In the genomic region with DNA sequence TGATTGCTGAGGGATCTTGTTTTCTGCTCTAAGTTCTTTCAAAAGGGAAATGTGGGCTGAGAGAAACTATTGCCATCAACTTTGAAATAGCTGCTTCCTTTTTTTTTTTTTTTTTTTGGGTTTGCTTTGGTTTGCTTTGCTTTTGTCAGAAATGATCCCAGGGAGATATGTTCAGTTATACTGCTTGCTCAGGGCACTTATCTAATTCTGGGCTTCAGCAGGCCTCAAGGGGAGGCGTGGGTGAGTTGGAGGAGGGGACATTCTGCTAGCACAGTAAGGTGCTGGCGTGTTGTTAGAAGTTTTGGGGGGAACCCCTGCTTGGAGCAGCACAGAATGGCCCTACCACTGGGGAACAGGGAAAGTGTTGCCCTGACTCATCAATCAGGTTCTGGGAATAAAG, we compare ENCODE assay signal across 24 mouse cellular contexts.
A peak's percentile ranks its signal among the peaks of the same experiment; 100 is the strongest.
DNase-seq lines count a peak whose midpoint lies in the region; ATAC-seq and TF ChIP-seq lines count a peak whose summit lies in the region.
"Had no signal": no experiment of that assay in that cellular context is flagged by ENCODE, and none has a peak within 500 bp of the region (broad histone marks: within the 10 kb centered on the region; RNA-seq: fewer than 3 reads in every experiment).

No protein-coding gene starts in this region.

- H3K36me3 ChIP-seq in heart, embryonic 15.5 days: no peaks in the 10 kb centered on the region
- H3K36me3 ChIP-seq in MEL (ENCODE audit: control insufficient read depth in 1 of 2, insufficient read depth in 2 of 2, low read length in 2 of 2): no peaks in the 10 kb centered on the region; a peak in 1 of 4 replicates
- no peaks in the 10 kb centered on the region for H3K36me3 ChIP-seq in splenic B cell, adult 2 months (ENCODE audit: control insufficient read depth, insufficient read depth, low read length, poor library complexity, severe bottlenecking)
- H3K36me3 ChIP-seq: embryonic facial prominence, embryonic 13.5 days; forebrain, embryonic 15.5 days; hindbrain, embryonic 13.5 days; limb, embryonic 15.5 days had no signal

- intact Hi-C loops in heart, postnatal 10 days (cut with DNase I): no loop called here

- TF ChIP-seq EP300 in MEL (IDR thresholded peaks at IDR 0.05; ENCODE audit: low read depth in 1 of 2, low read length in 2 of 2): no peak

- WGBS in heart, embryonic 15.5 days: 24% methylated on average over 2 of the region's 2 CpGs

- peaks cover 21% of the 10 kb centered on the region for H3K4me1 ChIP-seq in heart, embryonic 15.5 days (replicated peaks)
- no peaks in the 10 kb centered on the region; a peak in 1 of 4 replicates for H3K4me1 ChIP-seq in MEL (ENCODE audit: control insufficient read depth in 1 of 2, insufficient read depth in 2 of 2, low read length in 2 of 2)
- H3K4me1 ChIP-seq in brown adipose tissue, adult 24 weeks (ENCODE audit: control insufficient read depth, insufficient read depth, insufficient read length, low read length): peaks cover 15% of the 10 kb centered on the region
- H3K4me1 ChIP-seq: embryonic facial prominence, embryonic 13.5 days; forebrain, embryonic 15.5 days; hindbrain, embryonic 13.5 days had no signal

- no peak for TF ChIP-seq RAD21 in MEL (IDR thresholded peaks at IDR 0.05; ENCODE audit: low read depth, low read length)

- no peaks in the 10 kb centered on the region for H3K27me3 ChIP-seq in heart, embryonic 15.5 days
- H3K27me3 ChIP-seq in MEL (ENCODE audit: control insufficient read depth in 1 of 2, insufficient read depth in 2 of 2, low read length in 2 of 2): no peaks in the 10 kb centered on the region
- no peaks in the 10 kb centered on the region; the same call in 1 of the 2 replicates for H3K27me3 ChIP-seq in splenic B cell, adult 2 months (ENCODE audit: control insufficient read depth, insufficient read depth, low read length, poor library complexity, severe bottlenecking)
- H3K27me3 ChIP-seq: embryonic facial prominence, embryonic 13.5 days; forebrain, embryonic 15.5 days; hindbrain, embryonic 13.5 days; limb, embryonic 15.5 days had no signal

- peak overlapping the region; percentile 31 for H3K27ac ChIP-seq in heart, embryonic 15.5 days
- H3K27ac ChIP-seq in MEL (ENCODE audit: control insufficient read depth, low read depth, low read length): no peak overlapping the region
- peak overlapping the region; percentile 95 for H3K27ac ChIP-seq in brown adipose tissue, adult 24 weeks (replicated peaks; ENCODE audit: low read depth, low read length)
- H3K27ac ChIP-seq: embryonic facial prominence, embryonic 13.5 days; forebrain, embryonic 15.5 days; hindbrain, embryonic 13.5 days; layer of hippocampus, adult 2 months; limb, embryonic 15.5 days; stomach, postnatal 0 days had no signal

- no peak for ATAC-seq in heart, embryonic 15.5 days (replicated peaks; ENCODE audit: insufficient number of reproducible peaks, insufficient read depth, low FRiP score, low read depth)
- ATAC-seq: CD4-positive, CD25-positive, alpha-beta regulatory T cell, adult 4 months; forebrain, embryonic 15.5 days; inflammation-experienced regulatory T-cells, adult 6 months; liver, postnatal 0 days had no signal

- TF ChIP-seq POLR2A in MEL (IDR thresholded peaks at IDR 0.05; ENCODE audit: control insufficient read depth in 1 of 2, insufficient read depth in 1 of 2, low read depth in 1 of 2, low read length in 2 of 2, poor library complexity in 1 of 2): no peak

- DNase-seq in heart, postnatal 10 days: no peak
- DNase-seq in MEL (ENCODE audit: low read depth, low spot score): peak; percentile 21
- DNase-seq in splenic B cell, adult 2 months (ENCODE audit: low read depth, low spot score): peak; percentile 5
- no peak for DNase-seq in urinary bladder, adult 2 months (ENCODE audit: low spot score)
- DNase-seq in cerebellum, adult 8-10 months: no peak
- DNase-seq: cerebellum, postnatal 10 days; gastrocnemius, postnatal 36 days; kidney, adult 8-10 months; kidney, postnatal 14 days; layer of hippocampus, postnatal 36 days; liver, postnatal 0 days; lung, postnatal 14 days; retina, postnatal 1 day had no signal

- no peaks in the 10 kb centered on the region for H3K9me3 ChIP-seq in heart, embryonic 15.5 days (replicated peaks)
- no peaks in the 10 kb centered on the region for H3K9me3 ChIP-seq in MEL (replicated peaks; ENCODE audit: insufficient read depth, low read length)
- H3K9me3 ChIP-seq: embryonic facial prominence, embryonic 13.5 days; forebrain, embryonic 15.5 days; hindbrain, embryonic 13.5 days; limb, embryonic 15.5 days had no signal

- H3K9ac ChIP-seq in heart, embryonic 15.5 days: no peak overlapping the region
- H3K9ac ChIP-seq in MEL (ENCODE audit: control insufficient read depth, low read depth, low read length, poor library complexity, severe bottlenecking): no peak overlapping the region
- H3K9ac ChIP-seq: embryonic facial prominence, embryonic 13.5 days; forebrain, embryonic 15.5 days; hindbrain, embryonic 13.5 days; limb, embryonic 15.5 days; liver, postnatal 0 days had no signal

- no peak for TF ChIP-seq CTCF in MEL (IDR thresholded peaks at IDR 0.05 in 2 of 3, conservative IDR thresholded peaks at IDR 0.05 in 1 of 3; ENCODE audit: control insufficient read depth in 1 of 3, insufficient read depth in 1 of 3, low read depth in 2 of 3, low read length in 3 of 3, poor library complexity in 1 of 3, severe bottlenecking in 1 of 3)

- no peak overlapping the region for H3K4me3 ChIP-seq in heart, embryonic 15.5 days
- H3K4me3 ChIP-seq in MEL (ENCODE audit: control insufficient read depth in 1 of 2, insufficient read depth in 1 of 2, low read depth in 2 of 2, low read length in 2 of 2): no peak overlapping the region
- no peak overlapping the region for H3K4me3 ChIP-seq in brown adipose tissue, adult 24 weeks (ENCODE audit: insufficient read depth, low read depth, low read length)
- H3K4me3 ChIP-seq: embryonic facial prominence, embryonic 13.5 days; forebrain, embryonic 15.5 days; hindbrain, embryonic 13.5 days; layer of hippocampus, adult 2 months; limb, embryonic 15.5 days had no signal

- no peaks in the 10 kb centered on the region for H3K79me2 ChIP-seq in MEL (ENCODE audit: control insufficient read depth, insufficient read depth, low read length, poor library complexity)

- H3K4me2 ChIP-seq in heart, embryonic 15.5 days: no peak overlapping the region
- H3K4me2 ChIP-seq: embryonic facial prominence, embryonic 13.5 days; forebrain, embryonic 15.5 days; hindbrain, embryonic 13.5 days; limb, embryonic 15.5 days; midbrain, embryonic 11.5 days had no signal

TF ChIP-seq in MEL, 35 proteins besides CTCF, POLR2A, EP300 and RAD21:
- no peak for TF ChIP-seq NELFE (IDR thresholded peaks at IDR 0.05; ENCODE audit: low read depth, low read length)
- no peak for TF ChIP-seq TCF12 (IDR thresholded peaks at IDR 0.05; ENCODE audit: low read depth, low read length)
- no peak for TF ChIP-seq MYB (IDR thresholded peaks at IDR 0.05; ENCODE audit: low read depth, low read length)
- TF ChIP-seq POLR2AphosphoS2 (IDR thresholded peaks at IDR 0.05; ENCODE audit: low read length): no peak
- TF ChIP-seq ZMIZ1 (IDR thresholded peaks at IDR 0.05; ENCODE audit: low read depth, low read length): no peak
- peak; percentile 93 for TF ChIP-seq ZNF384 (IDR thresholded peaks at IDR 0.05; ENCODE audit: low read depth, low read length)
- TF ChIP-seq CHD2 (IDR thresholded peaks at IDR 0.05; ENCODE audit: low read length): no peak
- no peak for TF ChIP-seq ETS1 (IDR thresholded peaks at IDR 0.05; ENCODE audit: low read depth, low read length)
- no peak for TF ChIP-seq CHD1 (IDR thresholded peaks at IDR 0.05; ENCODE audit: low read depth, low read length)
- TF ChIP-seq ZC3H11A (IDR thresholded peaks at IDR 0.05; ENCODE audit: low read depth, low read length): no peak
- TF ChIP-seq RCOR1 (IDR thresholded peaks at IDR 0.05; ENCODE audit: low read depth, low read length): peak; percentile 13; the same call in 1 of the 2 replicates
- no peak for TF ChIP-seq KAT2A (conservative IDR thresholded peaks at IDR 0.05; ENCODE audit: low read depth, low read length)
- TF ChIP-seq UBTF (IDR thresholded peaks at IDR 0.05; ENCODE audit: borderline replicate concordance, insufficient read depth, low read depth, low read length): no peak
- no peak for TF ChIP-seq GABPA (IDR thresholded peaks at IDR 0.05; ENCODE audit: low read depth, low read length)
- no peak for TF ChIP-seq MAZ (IDR thresholded peaks at IDR 0.05; ENCODE audit: low read depth, low read length)

Comparison
In these comparisons a context has a peak if more than half of its experiments do, and no peak if none do; other contexts are left out.
1. DNase-seq: peak in MEL (single experiment) and splenic B cell, adult 2 months (single experiment); none in heart, postnatal 10 days (0 of 2), urinary bladder, adult 2 months (single experiment) and cerebellum, adult 8-10 months (single experiment).